Mouse (Mus musculus) heart, adult 2 months (tissue): ENCODE results near the gene Nav1.

ENCODE experiments used
- CTCF ChIP-seq: fragments of 200-600 bp; IDR thresholded peaks from 2 replicates; pipeline ENCODE4 v1.8.1; 2022; ENCODE audit warnings: antibody characterized with exemption, mild to moderate bottlenecking, moderate library complexity
- EP300 ChIP-seq: fragments of 200-500 bp; IDR thresholded peaks from 2 replicates; pipeline ENCODE4 v1.6.1; 2011; ENCODE audit warnings: low read depth, low read length, control low read depth; ENCODE audit not compliant: insufficient read depth
- POLR2A ChIP-seq: fragments of 200-500 bp; IDR thresholded peaks from 2 replicates; pipeline ENCODE4 v1.6.1; 2011; ENCODE audit warnings: mild to moderate bottlenecking, low read depth, low read length, control low read depth; ENCODE audit not compliant: insufficient read depth

GRCm38 (mm10) chr1:135632199-135632598 is 25.1 kb upstream of the Nav1 start:
- TF ChIP-seq CTCF (no peak), POLR2A (no peak), EP300 (no peak)
